Mouse (Mus musculus): ENCODE results near the gene Fcgr1. TPM values are rescaled to one million over a fixed set of nuclear protein-coding genes. Genes with fewer than 3 reads are reported as not detected.
A peak's percentile ranks its signal among the peaks of the same experiment; 100 is the strongest.

Fcgr1 gene
- polyA plus RNA-seq, 1 experiment: not detected

GRCm38 (mm10) chr3:96337269-96337668 lies 43.5 kb upstream of the Fcgr1 start:
- H3K9ac ChIP-seq (ENCODE audit: low read depth, poor library complexity, severe bottlenecking): no peak overlapping the region
- TF ChIP-seq EP300 (IDR thresholded peaks at IDR 0.05; ENCODE audit: insufficient read depth, low read depth, low read length): no peak
- peaks cover 5% of the 10 kb centered on the region for H3K4me1 ChIP-seq (ENCODE audit: control insufficient read depth, insufficient read depth, low read length)
- H3K27ac ChIP-seq (ENCODE audit: insufficient read depth, low read length): no peak overlapping the region
- H3K36me3 ChIP-seq (ENCODE audit: control insufficient read depth, insufficient read depth, low read length, poor library complexity, severe bottlenecking): no peaks in the 10 kb centered on the region
- H3K4me3 ChIP-seq (ENCODE audit: low read depth, low read length): no peak overlapping the region
- no peaks in the 10 kb centered on the region for H3K27me3 ChIP-seq (ENCODE audit: control insufficient read depth, insufficient read depth, low read length, poor library complexity, severe bottlenecking)
- H3K9me3 ChIP-seq (replicated peaks; ENCODE audit: control insufficient read depth, insufficient read depth, low read length, poor library complexity, severe bottlenecking): no peaks in the 10 kb centered on the region

GRCm38 (mm10) chr3:96336636-96337035 lies 42.9 kb upstream of the Fcgr1 start:
- peaks cover 5% of the 10 kb centered on the region for H3K4me1 ChIP-seq (ENCODE audit: control insufficient read depth, insufficient read depth, low read length)

GRCm38 (mm10) chr3:96335591-96335990 lies 41.8 kb upstream of the Fcgr1 start:
- Histone ChIP-seq H3K9ac (ENCODE audit: low read depth, poor library complexity, severe bottlenecking) (no peak overlapping the region), H3K27ac (ENCODE audit: insufficient read depth, low read length) (no peak overlapping the region), H3K36me3 (ENCODE audit: control insufficient read depth, insufficient read depth, low read length, poor library complexity, severe bottlenecking) (no peaks in the 10 kb centered on the region), H3K4me3 (ENCODE audit: low read depth, low read length) (no peak overlapping the region), H3K9me3 (replicated peaks; ENCODE audit: control insufficient read depth, insufficient read depth, low read length, poor library complexity, severe bottlenecking) (no peaks in the 10 kb centered on the region), H3K27me3 (ENCODE audit: control insufficient read depth, insufficient read depth, low read length, poor library complexity, severe bottlenecking) (no peaks in the 10 kb centered on the region), H3K4me1 (ENCODE audit: control insufficient read depth, insufficient read depth, low read length) (peaks cover 5% of the 10 kb centered on the region)
- TF ChIP-seq EP300 (IDR thresholded peaks at IDR 0.05; ENCODE audit: insufficient read depth, low read depth, low read length) (no peak), POLR2A (IDR thresholded peaks at IDR 0.05; ENCODE audit: insufficient read depth, low read length) (no peak), CTCF (IDR thresholded peaks at IDR 0.05; ENCODE audit: low read depth, low read length) (no peak)

More at GRCm38 (mm10) chr3:96336636-96337035, 42.9 kb upstream of the Fcgr1 start:
- no peak overlapping the region for H3K27ac ChIP-seq (ENCODE audit: insufficient read depth, low read length)
- no peaks in the 10 kb centered on the region for H3K9me3 ChIP-seq (replicated peaks; ENCODE audit: control insufficient read depth, insufficient read depth, low read length, poor library complexity, severe bottlenecking)
- H3K27me3 ChIP-seq (ENCODE audit: control insufficient read depth, insufficient read depth, low read length, poor library complexity, severe bottlenecking): no peaks in the 10 kb centered on the region
- no peak for TF ChIP-seq EP300 (IDR thresholded peaks at IDR 0.05; ENCODE audit: insufficient read depth, low read depth, low read length)
- TF ChIP-seq POLR2A (IDR thresholded peaks at IDR 0.05; ENCODE audit: insufficient read depth, low read length): no peak
- TF ChIP-seq CTCF (IDR thresholded peaks at IDR 0.05; ENCODE audit: low read depth, low read length): no peak
- H3K36me3 ChIP-seq (ENCODE audit: control insufficient read depth, insufficient read depth, low read length, poor library complexity, severe bottlenecking): no peaks in the 10 kb centered on the region
- no peak overlapping the region for H3K4me3 ChIP-seq (ENCODE audit: low read depth, low read length)
- H3K9ac ChIP-seq (ENCODE audit: low read depth, poor library complexity, severe bottlenecking): no peak overlapping the region

- H3K4me1 ChIP-seq (ENCODE audit: control insufficient read depth, insufficient read depth, low read length): peaks cover 5% of the 10 kb centered on the region
- no peaks in the 10 kb centered on the region for H3K9me3 ChIP-seq (replicated peaks; ENCODE audit: control insufficient read depth, insufficient read depth, low read length, poor library complexity, severe bottlenecking)
- TF ChIP-seq EP300 (IDR thresholded peaks at IDR 0.05; ENCODE audit: insufficient read depth, low read depth, low read length): no peak
- no peak for TF ChIP-seq CTCF (IDR thresholded peaks at IDR 0.05; ENCODE audit: low read depth, low read length)
- TF ChIP-seq POLR2A (IDR thresholded peaks at IDR 0.05; ENCODE audit: insufficient read depth, low read length): no peak
Observed at GRCm38 (mm10) chr3:96335163-96335550, 41.4 kb upstream of the Fcgr1 start.

GRCm38 (mm10) chr3:96334175-96335162 lies 40.7 kb upstream of the Fcgr1 start:
- Histone ChIP-seq H3K9me3 (replicated peaks; ENCODE audit: control insufficient read depth, insufficient read depth, low read length, poor library complexity, severe bottlenecking) (no peaks in the 10 kb centered on the region), H3K4me1 (ENCODE audit: control insufficient read depth, insufficient read depth, low read length) (peaks cover 5% of the 10 kb centered on the region), H3K27me3 (ENCODE audit: control insufficient read depth, insufficient read depth, low read length, poor library complexity, severe bottlenecking) (no peaks in the 10 kb centered on the region), H3K27ac (ENCODE audit: insufficient read depth, low read length) (no peak overlapping the region), H3K9ac (ENCODE audit: low read depth, poor library complexity, severe bottlenecking) (peak overlapping the region; percentile 61), H3K4me3 (ENCODE audit: low read depth, low read length) (peak overlapping the region; percentile 64), H3K36me3 (ENCODE audit: control insufficient read depth, insufficient read depth, low read length, poor library complexity, severe bottlenecking) (no peaks in the 10 kb centered on the region)
- TF ChIP-seq CTCF (IDR thresholded peaks at IDR 0.05; ENCODE audit: low read depth, low read length) (no peak), POLR2A (IDR thresholded peaks at IDR 0.05; ENCODE audit: insufficient read depth, low read length) (no peak), EP300 (IDR thresholded peaks at IDR 0.05; ENCODE audit: insufficient read depth, low read depth, low read length) (0 out of 2 replicates have a peak, but pooled peaks have one; percentile 40)

More at GRCm38 (mm10) chr3:96335163-96335550, 41.4 kb upstream of the Fcgr1 start:
- no peak overlapping the region for H3K9ac ChIP-seq (ENCODE audit: low read depth, poor library complexity, severe bottlenecking)
- H3K27me3 ChIP-seq (ENCODE audit: control insufficient read depth, insufficient read depth, low read length, poor library complexity, severe bottlenecking): no peaks in the 10 kb centered on the region
- H3K36me3 ChIP-seq (ENCODE audit: control insufficient read depth, insufficient read depth, low read length, poor library complexity, severe bottlenecking): no peaks in the 10 kb centered on the region
- no peak overlapping the region for H3K27ac ChIP-seq (ENCODE audit: insufficient read depth, low read length)
- H3K4me3 ChIP-seq (ENCODE audit: low read depth, low read length): no peak overlapping the region
